Mouse (Mus musculus): ENCODE measurements around the gene Slc6a16.

Gene Slc6a16

DNA sequence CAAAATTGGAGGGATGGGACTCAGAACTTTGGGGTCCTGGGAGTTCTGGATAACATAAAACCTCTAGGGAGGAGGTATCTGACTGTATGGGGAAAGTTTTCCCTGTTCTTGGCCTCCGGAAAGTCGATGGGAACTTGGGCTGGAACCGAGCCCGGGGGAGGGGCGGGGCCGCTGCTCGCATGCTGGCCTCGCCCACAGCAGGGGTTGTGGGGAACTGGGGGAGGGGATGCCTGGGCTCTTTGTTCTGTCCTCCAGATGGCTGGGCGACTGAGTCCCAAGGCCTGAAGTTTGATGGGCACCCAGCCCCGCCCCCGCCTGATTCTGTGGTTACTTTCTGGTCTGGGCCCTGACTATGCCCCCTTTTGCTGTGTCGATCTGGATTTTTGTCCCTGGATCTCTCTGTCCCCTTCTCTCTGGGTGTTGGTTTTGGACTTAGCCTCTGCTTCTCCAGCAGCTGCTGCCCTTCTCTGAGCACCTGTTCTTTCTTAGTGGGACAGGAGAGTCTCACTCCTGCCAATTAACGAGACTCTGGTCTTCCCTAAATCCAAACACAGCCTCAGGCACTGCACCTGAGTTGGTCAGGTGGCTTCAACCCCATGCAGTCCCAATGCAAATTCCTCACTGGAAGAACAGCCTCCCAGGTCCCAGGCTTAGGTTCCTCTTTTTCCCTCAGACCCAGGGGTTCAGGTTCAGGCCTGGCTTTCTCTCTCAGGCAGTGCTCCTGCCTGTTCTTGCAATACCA is 24.3 kb upstream of the Slc6a16 start:
- DNase-seq, result peak; percentile 55

DNA sequence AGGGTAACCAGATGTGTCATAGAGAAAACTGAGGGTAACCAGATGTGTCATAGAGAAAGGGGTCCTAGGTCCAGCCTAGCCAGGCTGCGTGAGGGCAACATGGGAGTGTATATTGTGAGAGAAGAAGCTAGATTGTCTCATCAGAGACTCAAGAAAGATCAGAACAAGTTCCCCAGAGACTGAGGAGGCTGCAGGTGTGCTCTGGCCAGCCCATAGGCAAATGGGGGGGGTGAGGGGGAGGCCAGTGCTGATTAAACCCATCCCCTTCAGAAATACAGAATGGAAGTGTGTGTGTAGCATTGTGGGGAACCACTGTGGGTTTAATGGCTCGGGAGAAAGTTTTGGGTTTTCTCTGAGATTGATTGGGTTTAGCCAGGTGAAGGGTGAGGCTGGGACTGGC is 19.2 kb upstream of the Slc6a16 start:
- DNase-seq, result no peak

DNA sequence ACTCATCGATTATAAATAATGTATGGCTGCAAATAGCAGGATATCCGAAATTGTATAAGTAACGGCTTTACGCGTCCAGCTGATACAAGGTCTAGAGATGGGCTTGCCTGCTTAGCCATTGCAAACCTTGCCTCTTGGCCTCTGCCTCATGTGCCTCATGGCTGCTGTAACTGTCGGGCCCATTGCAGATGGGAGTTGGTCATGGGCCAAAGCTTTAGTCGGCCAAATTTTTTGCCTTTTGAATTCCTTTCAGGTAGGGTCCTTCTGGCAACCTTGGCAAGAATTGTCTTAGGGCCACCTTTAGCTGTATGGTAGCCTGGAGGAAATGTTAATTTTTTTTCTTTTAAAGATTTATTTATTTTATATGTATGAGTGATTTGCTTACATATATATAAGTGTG is 16.1 kb upstream of the Slc6a16 start:
- no peak for DNase-seq

DNA sequence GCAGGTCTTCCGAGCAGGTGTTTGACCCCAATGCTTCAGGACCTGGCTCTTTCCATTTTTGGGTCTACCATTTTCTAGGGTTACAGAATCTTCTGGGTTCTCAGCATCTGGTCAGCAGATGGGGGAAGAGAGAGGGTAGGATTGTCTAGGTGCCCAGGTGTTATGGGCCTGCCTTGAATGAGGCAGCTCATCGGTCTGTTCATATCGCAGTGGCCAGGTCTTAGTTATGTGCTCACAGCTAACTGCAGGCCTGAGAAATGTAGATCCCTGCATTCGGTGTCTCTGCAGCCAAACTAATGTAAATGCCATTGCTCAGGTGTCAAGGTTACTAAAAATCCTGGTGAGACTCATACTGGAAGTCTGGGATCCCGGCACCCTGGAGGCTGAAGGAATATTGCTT is 14.5 kb upstream of the Slc6a16 start:
- DNase-seq, result no peak

DNA sequence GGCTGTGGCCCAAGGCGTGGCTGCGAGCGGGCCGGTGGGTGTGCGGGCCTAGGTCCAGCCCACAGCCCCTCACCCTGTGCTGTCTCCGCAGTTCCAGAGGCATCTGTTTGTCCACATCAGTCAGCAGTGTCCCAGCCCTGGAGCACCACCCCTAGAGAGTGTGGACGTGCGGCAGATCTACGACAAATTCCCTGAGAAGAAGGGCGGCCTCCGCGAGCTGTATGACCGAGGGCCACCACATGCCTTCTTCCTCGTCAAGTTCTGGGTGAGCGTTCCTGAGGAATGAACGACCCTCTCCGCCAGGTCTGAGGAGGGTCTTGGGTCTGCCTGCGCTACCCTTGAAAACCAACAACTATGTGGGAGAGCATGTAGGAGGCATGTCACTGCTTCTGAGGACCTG is 12.3 kb upstream of the Slc6a16 start:
- DNase-seq, result no peak

DNA sequence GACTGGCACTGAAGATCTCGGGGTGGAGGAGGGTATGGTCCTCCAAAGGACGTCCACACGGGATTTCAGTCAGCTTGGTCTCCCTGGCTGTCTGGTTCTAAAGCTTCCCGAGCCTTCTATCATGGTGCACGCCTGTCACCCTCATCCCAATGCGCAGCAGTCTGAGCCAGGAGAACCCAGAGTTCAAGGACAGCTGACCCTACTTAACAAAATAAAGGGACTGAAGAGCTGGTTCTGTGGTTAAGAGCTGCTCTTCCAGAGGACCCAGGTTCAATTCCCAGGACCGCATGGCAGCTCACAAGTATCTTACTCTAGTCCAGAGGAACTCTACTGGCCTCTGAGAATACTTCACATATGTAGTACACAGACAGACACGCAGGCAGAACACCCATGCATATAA is 11.8 kb upstream of the Slc6a16 start:
- DNase-seq, result no peak

DNA sequence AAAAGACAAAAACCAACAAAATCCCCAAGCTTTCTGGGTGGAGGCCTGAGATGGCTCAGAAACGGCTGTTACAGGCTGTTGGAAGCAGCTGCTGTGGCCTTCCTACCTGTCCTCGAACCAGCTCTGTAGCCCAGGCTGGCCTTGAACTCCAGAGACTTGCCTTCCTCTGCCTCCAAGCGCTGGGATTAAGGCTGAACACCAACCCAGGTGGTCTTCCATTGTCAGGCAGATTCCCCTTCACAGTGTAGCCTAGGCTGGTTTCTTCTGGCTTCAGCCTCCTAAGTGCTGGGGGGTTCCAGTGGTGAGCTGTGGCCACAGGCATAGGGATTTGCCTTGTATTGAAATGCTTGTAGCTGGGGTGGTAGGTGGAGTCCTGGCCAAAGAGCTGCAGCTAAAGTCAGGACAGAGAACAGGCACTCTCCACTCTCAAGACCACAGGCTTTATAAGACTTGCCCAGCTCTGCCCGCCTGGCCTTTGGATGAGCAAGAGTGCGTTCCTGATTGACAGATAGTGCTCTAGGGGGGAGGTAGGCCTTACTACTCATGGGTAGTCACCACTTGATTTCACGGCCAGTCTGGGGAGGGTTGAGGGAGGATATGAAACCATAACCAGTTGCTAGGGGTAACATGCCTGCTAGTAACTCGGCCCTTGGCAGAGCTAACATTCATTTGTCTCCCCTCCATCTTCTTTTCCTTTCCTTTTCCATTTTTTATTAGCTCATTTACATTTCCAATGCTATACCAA is 11.3 kb upstream of the Slc6a16 start:
- no peak for DNase-seq

DNA sequence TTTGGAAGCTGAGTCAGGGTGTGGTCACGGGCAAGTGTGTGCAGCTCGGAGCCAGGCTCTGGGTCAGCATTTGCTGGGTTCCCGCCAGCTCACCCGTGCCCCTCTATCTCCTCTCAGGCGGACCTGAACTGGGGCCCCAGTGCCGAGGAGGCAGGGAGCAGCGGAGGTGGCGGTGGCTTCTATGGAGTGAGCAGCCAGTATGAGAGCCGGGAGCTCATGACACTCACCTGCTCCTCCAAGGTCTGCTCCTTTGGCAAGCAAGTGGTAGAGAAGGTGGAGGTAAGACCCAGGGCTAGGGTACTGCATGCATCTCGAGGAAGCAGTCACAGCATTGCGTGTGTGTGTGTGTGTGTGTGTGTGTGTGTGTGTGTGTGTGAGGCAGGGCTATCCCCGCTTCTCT is 9.7 kb upstream of the Slc6a16 start:
- no peak for DNase-seq

DNA sequence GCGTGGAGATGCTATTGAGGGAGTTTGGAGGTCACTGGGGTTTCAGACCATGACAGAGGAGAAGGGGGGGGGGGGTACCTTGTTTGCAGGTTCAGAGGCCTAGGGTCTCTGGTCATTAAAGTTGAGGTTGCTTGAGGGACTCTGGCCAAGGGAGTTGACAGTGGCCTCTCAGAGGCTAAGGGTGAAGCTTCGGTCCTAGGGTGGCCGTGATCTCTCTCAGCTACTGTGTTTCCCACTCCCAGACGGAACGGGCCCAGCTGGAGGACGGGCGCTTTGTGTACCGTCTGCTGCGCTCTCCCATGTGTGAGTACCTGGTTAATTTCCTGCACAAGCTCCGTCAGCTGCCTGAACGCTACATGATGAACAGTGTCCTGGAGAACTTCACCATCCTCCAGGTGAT is 8.9 kb upstream of the Slc6a16 start:
- no peak for DNase-seq

DNA sequence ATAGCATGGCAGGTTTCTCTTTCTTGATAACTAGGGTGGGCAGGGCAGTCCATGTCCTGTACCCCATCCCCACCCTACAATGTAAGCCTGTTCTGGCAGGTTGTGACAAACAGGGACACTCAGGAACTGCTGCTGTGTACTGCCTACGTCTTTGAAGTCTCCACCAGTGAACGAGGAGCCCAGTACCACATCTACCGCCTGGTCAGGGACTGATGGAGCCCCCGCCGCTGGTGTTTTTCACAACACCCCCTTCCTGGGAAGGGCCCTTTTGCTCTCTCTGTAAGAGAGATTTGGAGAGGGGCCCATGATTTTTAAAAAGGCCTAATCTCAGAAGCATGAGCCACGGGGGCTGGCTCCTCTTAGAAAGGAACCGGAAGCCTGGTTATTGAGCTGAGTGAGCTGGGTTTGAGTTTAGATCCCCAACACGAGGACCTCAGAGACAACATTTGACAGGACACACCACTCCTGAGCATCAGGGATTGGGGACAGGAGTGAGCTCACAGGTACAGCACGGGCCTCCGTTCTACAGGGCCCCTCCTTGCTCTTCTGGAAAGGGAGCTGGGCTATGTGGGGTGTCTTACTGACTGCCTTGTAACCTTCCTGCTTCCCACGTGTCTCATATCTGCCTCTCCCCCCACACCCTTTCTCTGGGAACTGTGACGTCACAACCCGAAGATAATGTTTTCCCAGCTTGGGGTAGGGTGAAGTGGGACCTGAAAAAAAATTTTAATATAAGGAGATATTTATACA is 8.0 kb upstream of the Slc6a16 start:
- no peak for DNase-seq

DNA sequence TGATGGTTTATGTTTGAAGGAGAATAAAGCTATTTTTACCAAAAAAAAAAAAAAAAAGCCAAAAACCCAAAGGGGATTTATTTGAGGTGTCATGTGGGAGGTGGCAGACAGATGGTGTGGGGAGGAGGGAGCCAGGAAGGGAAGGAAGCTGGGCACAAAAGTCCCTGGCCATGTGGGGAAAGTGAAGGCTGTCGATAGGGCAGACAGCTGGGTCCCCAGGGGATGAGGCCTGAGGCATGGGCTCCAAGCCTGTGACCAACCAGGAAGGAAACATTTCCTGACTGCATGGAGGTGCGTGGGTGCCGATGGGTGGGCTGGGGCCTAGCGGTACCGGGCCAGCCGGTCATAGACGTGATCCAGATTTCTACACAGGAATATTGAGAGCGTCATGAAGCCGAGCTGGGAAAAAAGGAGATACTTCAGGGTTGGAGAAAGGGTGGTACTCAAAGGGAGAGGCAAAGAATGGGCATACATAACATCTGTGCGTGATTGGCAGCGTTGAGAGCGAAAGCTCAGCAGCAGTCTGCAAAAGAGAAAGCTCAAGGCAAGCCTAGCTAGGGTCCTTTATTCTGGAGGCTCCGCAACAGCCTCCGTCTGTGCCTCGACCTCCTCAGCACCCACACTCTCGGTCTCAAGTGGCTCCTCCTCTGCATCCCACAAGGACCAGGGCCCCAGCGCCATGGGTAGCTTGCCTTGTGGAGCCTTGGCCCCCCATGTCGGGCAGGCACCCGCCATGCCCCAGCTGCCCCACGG is 7.1 kb upstream of the Slc6a16 start:
- no peak for DNase-seq

DNA sequence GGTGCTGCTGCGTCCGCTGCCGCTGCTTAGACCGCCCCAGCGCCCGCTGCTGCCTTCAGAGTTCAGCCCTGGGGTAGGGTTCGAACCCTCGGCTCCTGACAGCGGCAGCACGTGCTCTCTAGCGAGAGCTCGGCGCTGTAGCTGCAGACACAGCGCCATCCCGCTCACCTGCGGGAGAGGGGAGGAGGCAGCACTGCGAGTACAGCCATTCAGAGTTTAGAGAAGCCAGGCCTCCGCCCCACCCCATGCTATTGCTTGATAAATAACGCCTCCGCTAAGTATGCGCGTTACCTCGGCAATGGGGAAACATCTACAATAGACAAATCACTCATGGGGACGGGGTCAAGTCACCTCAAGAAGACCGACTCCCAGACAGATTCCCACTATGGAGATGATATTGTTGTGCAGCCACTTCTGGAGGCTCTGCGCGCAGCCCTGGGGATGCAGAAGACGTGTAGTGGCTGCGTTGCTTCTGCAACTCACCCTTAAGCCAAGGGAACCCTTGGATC is 6.5 kb upstream of the Slc6a16 start:
- no peak for DNase-seq

DNA sequence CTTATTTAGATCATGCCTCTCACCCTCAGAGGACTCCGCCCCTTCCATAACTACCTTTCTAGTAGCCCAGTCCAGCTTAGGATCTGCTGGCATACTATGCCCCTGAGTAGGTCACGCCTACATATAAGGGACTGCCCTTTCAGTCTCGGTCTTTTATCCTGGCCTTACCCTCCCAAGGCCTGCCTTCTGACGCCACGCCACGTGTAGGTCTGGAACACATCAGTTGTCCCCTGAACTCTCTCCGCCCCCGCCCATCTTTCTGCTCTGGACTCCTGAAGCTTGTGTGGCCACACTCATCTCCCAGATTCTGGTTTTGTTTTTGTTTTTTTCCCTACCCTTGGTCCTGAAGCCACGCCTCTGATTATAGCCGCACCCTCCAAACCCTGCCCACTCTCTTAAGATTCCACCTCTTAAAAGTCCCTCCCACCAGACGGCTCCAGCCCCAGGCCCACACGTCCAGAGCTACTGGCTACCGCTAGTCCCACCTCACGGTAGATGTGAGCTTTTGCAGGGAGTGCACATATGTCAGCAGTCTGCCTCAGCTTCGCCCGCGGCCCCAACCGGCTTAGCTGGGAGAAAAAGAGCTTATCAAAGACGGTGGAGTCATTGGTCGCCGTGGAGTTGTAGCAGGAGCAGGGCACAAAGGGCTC is 5.8 kb upstream of the Slc6a16 start:
- DNase-seq, result peak; percentile 29

DNA sequence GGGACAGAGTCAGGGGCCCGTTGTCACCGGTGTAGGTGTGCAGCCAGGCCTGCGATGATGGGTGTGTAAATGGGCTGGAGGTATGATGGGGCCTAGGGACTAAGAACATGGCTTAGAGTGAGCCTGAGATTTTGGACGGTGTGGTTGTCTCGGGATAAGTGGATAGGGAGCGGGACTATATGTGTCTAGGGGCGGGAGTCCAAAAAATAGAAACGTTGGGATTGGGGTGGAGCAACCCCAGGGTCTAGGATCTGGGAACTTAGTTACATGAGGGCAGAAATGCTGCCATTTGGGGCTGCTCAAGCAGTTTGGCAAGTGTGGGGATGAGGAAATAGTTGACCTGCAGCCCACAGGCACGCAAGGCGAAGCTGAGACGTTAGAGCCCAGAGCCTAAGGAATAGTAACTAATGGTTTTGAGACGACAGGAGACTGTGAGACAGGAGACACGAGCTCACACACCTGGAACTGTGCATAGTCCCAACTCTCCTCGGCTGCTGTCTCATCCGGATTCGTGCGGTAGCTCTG is 5.2 kb upstream of the Slc6a16 start:
- DNase-seq, result no peak

DNA sequence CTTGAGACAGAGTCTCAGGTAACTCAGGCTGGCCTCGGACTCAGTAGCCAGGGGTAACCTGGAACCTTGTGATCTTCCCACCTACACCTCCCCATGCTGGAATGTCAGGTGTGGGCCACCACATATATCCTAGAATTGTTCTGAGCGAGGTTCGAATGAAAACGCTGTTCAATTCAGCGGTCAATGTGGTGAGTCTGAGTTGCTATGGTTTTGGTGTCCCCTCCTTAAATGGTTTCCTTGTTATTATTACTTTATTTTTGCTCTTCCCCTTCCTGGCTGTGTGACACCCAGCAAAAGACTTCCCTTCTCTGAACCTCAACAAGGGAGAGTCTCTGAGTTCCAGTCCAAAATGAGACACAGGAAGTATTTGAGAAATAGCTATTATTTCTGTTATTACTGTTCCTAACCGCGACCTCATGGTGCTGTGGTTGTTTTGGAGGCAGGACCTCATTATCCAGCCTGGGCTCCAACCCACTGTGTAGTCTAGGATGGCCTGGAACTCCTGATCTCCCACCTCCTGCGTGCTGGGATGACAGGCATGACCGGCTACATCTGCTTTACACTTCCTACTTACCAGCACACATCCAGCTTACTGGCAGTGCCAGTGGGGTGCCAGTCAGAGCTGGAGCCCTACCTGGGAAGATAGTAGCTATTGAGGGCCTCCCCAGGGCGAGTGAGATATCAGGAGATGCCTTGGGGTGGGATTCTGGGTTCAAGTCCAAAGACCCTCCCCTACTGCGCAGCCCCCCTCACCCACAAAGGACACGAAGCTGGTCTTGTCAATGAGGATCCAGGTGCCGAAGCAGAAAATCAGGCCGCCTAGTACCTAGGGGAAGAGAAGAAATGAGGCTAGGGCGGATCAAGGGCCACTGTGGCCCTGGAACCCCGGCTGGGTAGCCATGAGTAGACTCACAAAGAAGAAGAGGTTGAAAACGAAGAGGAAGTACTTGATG is 2.9 kb upstream of the Slc6a16 start:
- DNase-seq, result no peak

DNA sequence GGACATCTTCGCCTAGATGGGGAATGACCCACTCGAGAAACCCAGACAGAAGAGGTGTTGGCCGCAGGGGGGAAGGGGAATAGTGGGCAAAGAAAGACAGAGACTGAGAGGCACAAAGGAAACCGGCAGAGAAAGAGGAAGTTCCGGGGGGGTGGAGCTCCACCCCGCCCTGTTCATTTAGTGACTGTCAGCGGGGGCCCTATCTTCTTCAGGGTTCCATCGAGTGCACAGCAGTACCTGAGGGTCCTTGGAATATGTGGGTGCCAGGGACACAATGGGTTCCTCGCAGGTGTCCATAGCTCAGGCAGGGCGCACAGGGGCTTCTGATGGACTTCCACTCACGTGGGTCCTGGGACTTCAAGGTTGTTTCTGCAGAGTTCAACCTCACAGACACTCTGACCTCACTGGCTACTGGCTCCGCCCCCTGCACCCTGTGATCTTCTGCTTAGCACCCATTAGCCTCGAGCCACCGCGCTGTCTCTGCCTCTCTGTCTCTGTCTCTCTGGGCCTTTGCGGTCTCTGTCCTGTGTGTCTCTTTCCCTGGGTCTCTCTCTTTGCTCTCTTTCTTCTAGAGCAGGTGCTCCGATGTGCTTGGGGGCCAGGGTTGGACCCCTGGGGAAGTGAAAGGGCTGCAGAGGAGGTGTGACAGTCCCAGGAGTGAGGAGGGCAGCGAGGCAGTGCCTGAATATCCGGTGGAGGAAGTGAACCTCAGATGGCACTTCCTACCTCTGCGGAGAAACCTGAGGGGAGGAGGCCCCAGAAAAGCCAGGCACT is 2.0 kb upstream of the Slc6a16 start, which contains the start of gene Cd37:
Gene Cd37 (minus strand): TSS at position 393 of the 774 bp plus-strand sequence.
- no peak for DNase-seq

DNA sequence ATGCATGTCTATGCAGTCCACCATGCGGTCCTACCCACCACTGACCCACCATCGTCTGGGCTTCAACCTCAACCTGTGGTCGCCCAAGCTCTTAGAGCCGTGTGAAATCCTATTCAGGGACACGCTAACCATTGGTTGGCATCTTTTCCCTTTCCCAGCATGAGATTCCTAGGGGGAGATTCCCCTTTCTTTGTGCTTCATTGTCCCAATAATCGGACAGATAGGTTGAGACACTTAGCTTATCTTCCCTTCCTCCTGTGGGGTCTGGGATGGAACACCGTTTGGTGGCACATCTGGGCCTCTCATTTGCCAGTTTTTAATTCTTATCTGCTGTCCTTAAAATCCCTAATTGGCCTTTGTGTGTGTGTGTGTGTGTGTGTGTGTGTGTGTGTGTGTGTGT is 776 bp upstream of the Slc6a16 start:
- no peak for DNase-seq

DNA sequence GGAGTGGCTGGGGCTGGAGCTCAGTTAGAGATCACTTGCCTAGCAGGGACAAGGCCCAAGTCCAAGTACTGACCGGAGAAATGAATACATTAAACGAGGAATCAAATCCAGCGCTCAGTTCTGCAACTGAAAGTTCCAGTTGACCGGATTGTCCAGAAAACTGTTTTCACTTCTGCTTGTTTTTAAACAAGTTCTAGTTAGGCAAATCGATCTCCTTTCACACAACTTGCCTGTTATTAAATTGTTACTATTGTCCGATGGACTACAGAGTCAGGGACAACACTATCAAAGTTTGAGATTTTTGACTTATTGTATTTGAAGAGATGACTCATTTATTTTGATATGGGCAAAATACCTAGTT is 484 bp downstream of the Slc6a16 start:
- no peak for DNase-seq

DNA sequence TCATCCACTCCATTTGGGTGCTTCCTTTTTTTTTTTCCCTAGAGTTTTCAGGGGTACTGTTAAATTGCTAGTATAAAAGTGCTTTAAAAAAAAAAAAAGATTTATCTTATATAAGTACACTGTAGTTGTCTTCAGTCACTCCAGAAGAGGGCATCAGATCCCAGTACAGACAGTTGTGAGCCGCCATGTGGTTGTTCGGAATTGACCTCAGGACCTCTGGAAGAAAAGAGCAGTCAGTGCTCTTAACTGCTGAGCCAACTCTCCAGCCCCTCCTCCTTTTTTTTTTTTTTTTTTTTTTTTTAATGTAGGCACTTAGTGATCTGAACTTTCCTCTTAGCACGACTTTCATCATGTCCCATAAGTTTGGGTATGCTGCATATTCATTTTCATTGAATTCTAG is 6.8 kb downstream of the Slc6a16 start:
- DNase-seq, result no peak

DNA sequence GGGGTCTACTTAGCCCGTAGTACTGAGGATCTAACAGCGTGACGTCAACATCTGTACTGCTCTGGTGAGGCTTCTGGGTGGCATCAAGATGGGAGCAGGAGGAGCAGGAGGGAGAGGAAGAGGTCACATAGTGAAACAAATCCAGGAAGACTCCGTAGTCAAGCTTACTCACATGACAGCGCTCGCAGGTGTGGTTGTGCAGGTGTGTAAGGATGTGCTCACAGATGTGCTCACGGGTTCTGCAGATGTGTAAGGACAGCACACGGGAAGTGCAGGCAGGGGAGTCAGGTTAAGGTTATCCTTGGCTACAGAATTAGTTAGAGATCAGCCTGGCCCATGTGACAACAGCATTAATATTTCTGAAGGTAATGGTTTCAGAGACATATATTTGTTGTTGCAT is 12.9 kb downstream of the Slc6a16 start:
- no peak for DNase-seq
